Mouse (Mus musculus): ENCODE data around the gene Uvrag. TPM values are rescaled to one million over a fixed set of nuclear protein-coding genes. Genes with fewer than 3 reads are reported as not detected.

The Uvrag gene
- polyA plus RNA-seq, 1 experiment, result 40.2 TPM

DNA sequence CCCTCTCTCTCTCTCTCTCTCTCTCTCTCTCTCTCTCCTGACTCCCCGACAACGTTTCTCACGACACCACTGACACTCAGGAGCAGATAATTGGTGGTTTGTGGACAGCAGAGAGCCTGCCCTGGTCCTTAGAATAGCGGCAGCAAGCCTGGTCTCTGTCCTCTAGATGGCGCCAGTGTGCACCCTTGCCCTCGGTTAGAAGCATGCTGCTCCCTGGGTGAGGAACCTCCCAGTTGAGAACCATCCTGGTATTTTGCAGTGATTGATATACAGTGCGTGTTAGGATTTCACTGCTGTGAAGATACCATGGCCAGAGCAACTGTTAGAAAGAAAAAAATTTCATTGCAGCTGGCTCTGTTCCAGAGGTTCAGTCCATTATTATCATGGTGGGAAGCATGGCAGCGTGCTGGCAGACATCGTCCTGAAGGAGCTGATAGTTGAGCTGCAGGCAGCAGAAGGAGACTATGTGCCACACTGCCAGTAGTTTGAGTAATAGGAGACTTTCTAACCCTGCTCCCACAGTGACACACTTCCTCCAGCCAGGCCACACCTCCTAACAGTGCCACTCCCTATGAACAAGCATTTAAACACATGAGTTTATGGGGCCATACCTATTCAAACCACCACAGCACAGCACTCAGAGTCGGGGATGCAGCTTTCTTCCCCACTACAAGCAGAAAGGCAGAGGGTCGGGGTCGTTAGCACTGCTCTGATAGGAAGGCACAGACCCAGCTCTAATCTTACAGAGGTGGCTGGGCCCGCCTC is 178.2 kb downstream of the Uvrag start:
- Histone ChIP-seq H3K4me1 (ENCODE audit: control insufficient read depth, insufficient read depth, low read length) (peaks cover 14% of the 10 kb centered on the region; the same call in 1 of the 2 replicates), H3K27ac (ENCODE audit: insufficient read depth, low read length) (peak overlapping the region; percentile 43; the same call in 1 of the 2 replicates), H3K4me3 (ENCODE audit: insufficient read depth, low read length) (no peak overlapping the region)
- TF ChIP-seq CTCF (IDR thresholded peaks at IDR 0.05; ENCODE audit: borderline replicate concordance, insufficient read depth, low read length) (peak; percentile 84), POLR2A (IDR thresholded peaks at IDR 0.05; ENCODE audit: low read depth, low read length) (no peak)

DNA sequence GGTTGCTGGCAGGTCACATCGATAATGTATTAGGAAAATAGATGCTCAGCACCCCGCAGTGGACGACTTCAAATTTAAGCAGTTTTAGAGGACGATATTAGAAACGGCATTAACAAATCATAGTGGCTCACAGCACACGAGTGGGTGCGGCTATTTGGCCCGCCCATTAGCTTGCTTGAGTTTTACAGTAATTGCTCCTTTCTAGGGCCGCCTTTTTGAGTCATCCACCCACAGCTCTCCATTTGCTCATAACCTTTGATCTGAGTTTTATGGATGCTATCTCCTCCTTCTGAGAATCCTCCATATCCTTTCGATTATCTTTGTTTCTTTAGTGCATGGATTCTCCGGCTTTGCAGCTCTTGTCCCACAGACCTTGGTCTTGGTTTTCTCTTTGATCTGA is 178.9 kb downstream of the Uvrag start:
- Histone ChIP-seq H3K27ac (ENCODE audit: insufficient read depth, low read length) (0 out of 2 replicates have a peak overlapping the region, but pooled peaks have one; percentile 43), H3K4me1 (ENCODE audit: control insufficient read depth, insufficient read depth, low read length) (peaks cover 9% of the 10 kb centered on the region; the same call in 1 of the 2 replicates), H3K4me3 (ENCODE audit: insufficient read depth, low read length) (no peak overlapping the region)
- TF ChIP-seq POLR2A (IDR thresholded peaks at IDR 0.05; ENCODE audit: low read depth, low read length) (no peak), CTCF (IDR thresholded peaks at IDR 0.05; ENCODE audit: borderline replicate concordance, insufficient read depth, low read length) (no peak)

- peaks cover 9% of the 10 kb centered on the region; the same call in 1 of the 2 replicates for H3K4me1 ChIP-seq (ENCODE audit: control insufficient read depth, insufficient read depth, low read length)
- no peak for TF ChIP-seq POLR2A (IDR thresholded peaks at IDR 0.05; ENCODE audit: low read depth, low read length)
- TF ChIP-seq CTCF (IDR thresholded peaks at IDR 0.05; ENCODE audit: borderline replicate concordance, insufficient read depth, low read length), result no peak
- H3K4me3 ChIP-seq (ENCODE audit: insufficient read depth, low read length), result no peak overlapping the region
- no peak overlapping the region for H3K27ac ChIP-seq (ENCODE audit: insufficient read depth, low read length)
Measured at GRCm38 (mm10) chr7:98960274-98960673, 180.7 kb downstream of the Uvrag start.

DNA sequence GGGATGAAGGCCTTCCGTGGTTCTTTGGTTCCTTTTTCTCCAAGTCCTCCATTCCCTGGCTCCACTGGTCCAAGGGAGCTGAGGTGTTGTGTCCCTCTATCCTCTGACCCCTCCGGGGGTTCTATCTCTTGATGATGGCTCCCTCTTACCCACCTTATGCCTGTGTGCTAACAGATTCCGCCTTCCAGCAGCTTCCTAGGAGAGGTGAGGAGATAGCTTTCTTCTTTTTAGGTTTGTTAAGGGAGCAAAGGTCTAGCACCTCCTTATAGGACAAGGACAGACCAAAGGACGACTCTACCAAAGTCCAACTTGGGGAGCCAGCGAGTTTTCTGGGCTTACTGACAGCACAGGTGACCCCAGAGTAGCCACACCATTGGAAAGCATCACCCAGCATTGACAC is 181.7 kb downstream of the Uvrag start:
- Histone ChIP-seq H3K4me3 (ENCODE audit: insufficient read depth, low read length) (no peak overlapping the region), H3K4me1 (ENCODE audit: control insufficient read depth, insufficient read depth, low read length) (peaks cover 9% of the 10 kb centered on the region; the same call in 1 of the 2 replicates), H3K27ac (ENCODE audit: insufficient read depth, low read length) (no peak overlapping the region)
- TF ChIP-seq POLR2A (IDR thresholded peaks at IDR 0.05; ENCODE audit: low read depth, low read length) (no peak), CTCF (IDR thresholded peaks at IDR 0.05; ENCODE audit: borderline replicate concordance, insufficient read depth, low read length) (no peak)

DNA sequence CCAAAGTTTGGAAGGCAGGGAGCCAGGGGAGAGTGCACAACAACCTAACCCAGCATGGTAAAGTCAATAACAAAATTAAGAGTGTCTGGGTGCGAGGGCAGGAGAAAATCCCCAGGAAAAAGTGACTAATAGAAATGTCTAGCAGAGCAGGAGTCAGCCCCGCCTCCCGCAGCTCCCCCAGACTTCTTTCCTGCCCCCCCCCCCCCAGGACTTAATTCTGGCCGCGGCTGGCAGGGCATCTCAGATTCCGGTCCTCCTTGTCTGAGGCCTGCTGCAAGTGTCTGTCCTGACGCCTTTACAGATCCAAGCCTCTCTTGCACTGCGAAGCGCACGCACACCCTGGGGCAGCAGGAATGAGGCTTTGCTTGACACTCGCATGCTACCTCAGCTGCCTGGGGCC is 182.8 kb downstream of the Uvrag start:
- TF ChIP-seq POLR2A (IDR thresholded peaks at IDR 0.05; ENCODE audit: low read depth, low read length) (no peak), CTCF (IDR thresholded peaks at IDR 0.05; ENCODE audit: borderline replicate concordance, insufficient read depth, low read length) (no peak)
- Histone ChIP-seq H3K4me3 (ENCODE audit: insufficient read depth, low read length) (no peak overlapping the region), H3K4me1 (ENCODE audit: control insufficient read depth, insufficient read depth, low read length) (peaks cover 9% of the 10 kb centered on the region; the same call in 1 of the 2 replicates), H3K27ac (ENCODE audit: insufficient read depth, low read length) (peak overlapping the region; percentile 74)

GRCm38 (mm10) chr7:98957111-98957741 is 183.7 kb downstream of the Uvrag start:
- H3K27ac ChIP-seq (ENCODE audit: insufficient read depth, low read length), result peak overlapping the region; percentile 74; the same call in 1 of the 2 replicates
- H3K4me1 ChIP-seq (ENCODE audit: control insufficient read depth, insufficient read depth, low read length), result peaks cover 5% of the 10 kb centered on the region; the same call in 1 of the 2 replicates
- TF ChIP-seq CTCF (IDR thresholded peaks at IDR 0.05; ENCODE audit: borderline replicate concordance, insufficient read depth, low read length), result no peak
- no peak for TF ChIP-seq POLR2A (IDR thresholded peaks at IDR 0.05; ENCODE audit: low read depth, low read length)
- H3K4me3 ChIP-seq (ENCODE audit: insufficient read depth, low read length), result no peak overlapping the region

- Histone ChIP-seq H3K4me1 (ENCODE audit: control insufficient read depth, insufficient read depth, low read length) (peaks cover 2% of the 10 kb centered on the region; the same call in 1 of the 2 replicates), H3K4me3 (ENCODE audit: insufficient read depth, low read length) (no peak overlapping the region), H3K27ac (ENCODE audit: insufficient read depth, low read length) (no peak overlapping the region)
- TF ChIP-seq CTCF (IDR thresholded peaks at IDR 0.05; ENCODE audit: borderline replicate concordance, insufficient read depth, low read length), result no peak
- no peak for TF ChIP-seq POLR2A (IDR thresholded peaks at IDR 0.05; ENCODE audit: low read depth, low read length)
Measured at GRCm38 (mm10) chr7:98956609-98957008, 184.3 kb downstream of the Uvrag start.

DNA sequence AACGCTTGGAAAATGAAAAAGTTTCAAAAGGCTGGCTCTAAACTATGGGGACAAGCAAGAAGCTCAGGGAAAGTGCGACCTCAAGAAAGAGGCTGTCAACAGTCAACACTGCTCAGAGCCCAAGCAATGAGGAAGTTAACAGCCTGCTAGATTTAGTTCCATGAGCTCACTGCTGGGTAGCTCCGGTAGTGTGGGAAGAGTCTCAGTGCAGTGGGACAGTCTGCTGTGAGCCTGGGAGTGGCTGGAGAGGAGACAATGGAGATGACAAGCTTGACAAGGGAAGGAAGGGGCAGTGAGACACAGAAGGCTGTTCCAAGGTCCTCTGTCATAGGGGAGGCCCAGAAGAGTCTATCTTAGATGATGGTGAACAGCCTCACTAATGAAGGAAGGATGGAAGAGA is 187.3 kb downstream of the Uvrag start:
- no peak overlapping the region for H3K27ac ChIP-seq (ENCODE audit: insufficient read depth, low read length)
- peaks cover 2% of the 10 kb centered on the region; the same call in 1 of the 2 replicates for H3K4me1 ChIP-seq (ENCODE audit: control insufficient read depth, insufficient read depth, low read length)

GRCm38 (mm10) chr7:98944986-98945385 is 196.0 kb downstream of the Uvrag start:
- Histone ChIP-seq H3K4me3 (ENCODE audit: insufficient read depth, low read length) (no peak overlapping the region), H3K4me1 (ENCODE audit: control insufficient read depth, insufficient read depth, low read length) (no peaks in the 10 kb centered on the region), H3K27ac (ENCODE audit: insufficient read depth, low read length) (no peak overlapping the region)
- TF ChIP-seq CTCF (IDR thresholded peaks at IDR 0.05; ENCODE audit: borderline replicate concordance, insufficient read depth, low read length) (no peak), POLR2A (IDR thresholded peaks at IDR 0.05; ENCODE audit: low read depth, low read length) (no peak)

More for the DNA sequence above, 187.3 kb downstream of the Uvrag start:
- no peak overlapping the region for H3K4me3 ChIP-seq (ENCODE audit: insufficient read depth, low read length)
- TF ChIP-seq POLR2A (IDR thresholded peaks at IDR 0.05; ENCODE audit: low read depth, low read length) (no peak), CTCF (IDR thresholded peaks at IDR 0.05; ENCODE audit: borderline replicate concordance, insufficient read depth, low read length) (no peak)

DNA sequence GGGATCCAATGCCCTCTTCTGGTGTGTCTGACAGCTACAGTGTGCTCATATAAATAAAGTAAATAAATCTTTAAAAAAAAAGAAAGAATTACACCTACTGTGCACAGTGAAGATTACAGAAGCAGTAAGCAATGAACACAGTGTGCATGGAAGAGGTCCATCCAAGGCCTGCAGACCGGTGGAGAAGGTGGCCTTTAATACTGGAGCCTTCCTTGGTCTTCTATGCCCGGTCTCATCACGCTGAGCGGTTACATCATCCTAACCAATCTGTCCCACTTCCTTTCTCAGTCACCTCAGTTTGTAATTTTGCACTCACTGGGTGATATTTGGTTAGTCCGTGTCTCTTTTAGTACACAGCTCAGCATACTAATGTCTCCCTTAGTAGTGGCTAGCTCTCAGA is 197.3 kb downstream of the Uvrag start:
- Histone ChIP-seq H3K4me3 (ENCODE audit: insufficient read depth, low read length) (no peak overlapping the region), H3K4me1 (ENCODE audit: control insufficient read depth, insufficient read depth, low read length) (no peaks in the 10 kb centered on the region), H3K27ac (ENCODE audit: insufficient read depth, low read length) (no peak overlapping the region)
- TF ChIP-seq POLR2A (IDR thresholded peaks at IDR 0.05; ENCODE audit: low read depth, low read length), result no peak
- no peak for TF ChIP-seq CTCF (IDR thresholded peaks at IDR 0.05; ENCODE audit: borderline replicate concordance, insufficient read depth, low read length)
